In genomic region chr8:17948053-17948834, GRCm38 (mm10) we compare ENCODE assay signal across 15 mouse cellular contexts.
DNase-seq lines count a peak whose midpoint lies in the region; ATAC-seq and TF ChIP-seq lines count a peak whose summit lies in the region.
"Had no signal": no experiment of that assay in that cellular context is flagged by ENCODE, and none has a peak within 500 bp of the region (broad histone marks: within the 10 kb centered on the region; RNA-seq: fewer than 3 reads in every experiment).

No protein-coding gene starts in this region.

- H3K4me2 ChIP-seq in hindbrain, embryonic 13.5 days = peak overlapping the region; percentile 45
- peak overlapping the region; percentile 25 for H3K4me2 ChIP-seq in midbrain, postnatal 0 days (ENCODE audit: low read depth, low read length, poor library complexity, severe bottlenecking)
- H3K4me2 ChIP-seq: intestine, embryonic 15.5 days; limb, embryonic 12.5 days; stomach, embryonic 15.5 days had no signal

- H3K4me1 ChIP-seq in hindbrain, embryonic 13.5 days (replicated peaks) = peaks cover 16% of the 10 kb centered on the region
- H3K4me1 ChIP-seq in midbrain, postnatal 0 days (ENCODE audit: insufficient read depth, low read length) = no peaks in the 10 kb centered on the region
- H3K4me1 ChIP-seq: intestine, embryonic 15.5 days; limb, embryonic 12.5 days; stomach, embryonic 15.5 days had no signal

- TF ChIP-seq CTCF in brain, embryonic 14.5 days (IDR thresholded peaks at IDR 0.05; ENCODE audit: borderline replicate concordance, extremely low read depth, insufficient read depth, insufficient read length) = no peak
- no peak for TF ChIP-seq CTCF in midbrain, postnatal 0 days (IDR thresholded peaks at IDR 0.05)
- TF ChIP-seq CTCF in gastrocnemius, adult 2 months (IDR thresholded peaks at IDR 0.05) = no peak

- DNase-seq in cerebellum, postnatal 14 days = peak; percentile 8 to 28
- no peak for DNase-seq in cerebellum, postnatal 36 days
- DNase-seq in brain, embryonic 14.5 days (ENCODE audit: low read depth) = peak; percentile 73
- DNase-seq in midbrain, postnatal 0 days (ENCODE audit: low spot score) = peak; percentile 50
- no peak for DNase-seq in gastrocnemius, adult 2 months
- DNase-seq in heart, postnatal 10 days = no peak
- no peak for DNase-seq in ovary, adult 18-20 months (ENCODE audit: low spot score)
- DNase-seq: cerebellum, adult 9-11 months; heart, adult 2 months; kidney, postnatal 14 days; thymus, postnatal 25 days had no signal

- 49% methylated on average over 22 of the region's 22 CpGs for WGBS in hindbrain, embryonic 13.5 days
- 36% methylated on average over 22 of the region's 22 CpGs for WGBS in midbrain, postnatal 0 days

- 0 out of 2 replicates have a peak overlapping the region, but pooled peaks have one; percentile 9 for H3K4me3 ChIP-seq in hindbrain, embryonic 13.5 days
- H3K4me3 ChIP-seq in midbrain, postnatal 0 days (ENCODE audit: low read depth, low read length) = no peak overlapping the region
- H3K4me3 ChIP-seq in gastrocnemius, adult 2 months = no peak overlapping the region
- H3K4me3 ChIP-seq: heart, adult 2 months; intestine, embryonic 15.5 days; limb, embryonic 12.5 days; stomach, embryonic 15.5 days had no signal

- peak overlapping the region; percentile 56 for H3K9ac ChIP-seq in hindbrain, embryonic 13.5 days
- H3K9ac ChIP-seq in midbrain, postnatal 0 days (replicated peaks; ENCODE audit: low read length, poor library complexity, severe bottlenecking) = no peak overlapping the region
- H3K9ac ChIP-seq: intestine, embryonic 15.5 days; limb, embryonic 12.5 days; stomach, embryonic 15.5 days had no signal

- no peaks in the 10 kb centered on the region for H3K9me3 ChIP-seq in hindbrain, embryonic 13.5 days
- H3K9me3 ChIP-seq in midbrain, postnatal 0 days (ENCODE audit: low read length) = no peaks in the 10 kb centered on the region
- H3K9me3 ChIP-seq: intestine, embryonic 15.5 days; limb, embryonic 12.5 days; stomach, embryonic 15.5 days had no signal

- no peak for TF ChIP-seq POLR2A in brain, embryonic 14.5 days (IDR thresholded peaks at IDR 0.05; ENCODE audit: borderline replicate concordance, extremely low read depth, insufficient read depth, insufficient read length, poor library complexity, severe bottlenecking)

- 0 out of 2 replicates have a peak overlapping the region, but pooled peaks have one; percentile 12 for H3K27ac ChIP-seq in hindbrain, embryonic 13.5 days
- H3K27ac ChIP-seq in midbrain, postnatal 0 days (ENCODE audit: low read depth, low read length) = no peak overlapping the region
- no peak overlapping the region for H3K27ac ChIP-seq in gastrocnemius, adult 2 months
- H3K27ac ChIP-seq: heart, adult 2 months; intestine, embryonic 15.5 days; limb, embryonic 12.5 days; stomach, embryonic 15.5 days had no signal

- intact Hi-C loops in gastrocnemius, adult 2 months (cut with DNase I) = no loop called here
- intact Hi-C loops in heart, postnatal 10 days (cut with DNase I) = no loop called here

- peak; percentile 75 for ATAC-seq in hindbrain, embryonic 13.5 days (ENCODE audit: low FRiP score)
- ATAC-seq in midbrain, postnatal 0 days (ENCODE audit: low FRiP score) = no peak
- ATAC-seq: intestine, embryonic 15.5 days had no signal

- no peaks in the 10 kb centered on the region for H3K27me3 ChIP-seq in hindbrain, embryonic 13.5 days
- no peaks in the 10 kb centered on the region for H3K27me3 ChIP-seq in midbrain, postnatal 0 days (ENCODE audit: insufficient read depth, low read length)
- H3K27me3 ChIP-seq: intestine, embryonic 15.5 days; limb, embryonic 12.5 days; stomach, embryonic 15.5 days had no signal

- no peaks in the 10 kb centered on the region for H3K36me3 ChIP-seq in hindbrain, embryonic 13.5 days
- no peaks in the 10 kb centered on the region for H3K36me3 ChIP-seq in midbrain, postnatal 0 days (ENCODE audit: insufficient read depth, low read length)
- H3K36me3 ChIP-seq: intestine, embryonic 15.5 days; limb, embryonic 12.5 days; stomach, embryonic 15.5 days had no signal

Comparison
In these comparisons a context has a peak if more than half of its experiments do, and no peak if none do; other contexts are left out.
1. DNase-seq: peak in cerebellum, postnatal 14 days (2 of 2), brain, embryonic 14.5 days (single experiment) and midbrain, postnatal 0 days (single experiment); none in cerebellum, postnatal 36 days (0 of 2), gastrocnemius, adult 2 months (single experiment), heart, postnatal 10 days (0 of 2) and ovary, adult 18-20 months (single experiment).